Mouse (Mus musculus): ENCODE measurements around the gene Ttll5.

Ttll5 gene

GRCm38 (mm10) chr12:85926897-85927296 is 102.4 kb downstream of the Ttll5 start:
- DNase-seq (ENCODE audit: low read depth, low spot score): no peak

DNA sequence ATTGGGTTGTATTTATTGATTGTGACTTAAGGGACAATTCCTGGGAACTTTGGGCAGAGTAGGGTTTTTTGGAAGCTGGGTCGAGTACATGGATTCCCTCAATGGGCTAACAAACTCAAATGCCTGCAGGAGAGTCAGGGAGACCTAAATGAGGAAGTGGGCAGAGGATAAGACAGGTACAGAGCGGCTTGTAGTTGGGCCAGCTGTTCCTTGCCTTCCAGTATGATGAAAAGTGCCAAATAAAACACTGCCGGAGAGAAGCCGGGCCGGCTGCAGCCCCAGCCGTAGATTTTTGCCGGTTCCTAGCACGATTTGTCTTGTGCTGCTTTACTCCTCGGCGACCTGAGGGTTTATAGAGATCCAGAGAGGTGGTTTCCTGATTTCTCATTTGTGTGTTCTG is 104.1 kb downstream of the Ttll5 start:
- no peak for DNase-seq (ENCODE audit: low read depth, low spot score)

DNA sequence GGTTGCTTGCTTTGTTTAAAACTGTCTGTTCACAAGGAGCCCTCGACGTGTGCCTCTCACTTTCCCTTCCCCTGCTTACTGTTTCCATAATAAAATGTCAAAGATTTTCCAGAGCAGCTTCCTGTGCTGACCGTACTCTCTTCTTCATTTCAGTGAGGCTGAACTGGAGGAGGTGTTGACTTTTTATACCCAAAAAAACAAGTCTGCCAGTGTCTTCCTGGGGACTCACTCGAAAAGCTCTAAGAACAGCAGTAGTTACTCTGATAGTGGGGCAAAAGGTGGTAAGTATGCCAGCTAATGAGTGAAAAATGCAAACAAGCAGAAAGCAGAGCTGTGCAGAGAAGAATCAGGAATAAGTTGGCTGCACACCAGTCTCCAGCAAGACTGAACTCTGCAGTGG is 105.3 kb downstream of the Ttll5 start:
- no peak for DNase-seq (ENCODE audit: low read depth, low spot score)

DNA sequence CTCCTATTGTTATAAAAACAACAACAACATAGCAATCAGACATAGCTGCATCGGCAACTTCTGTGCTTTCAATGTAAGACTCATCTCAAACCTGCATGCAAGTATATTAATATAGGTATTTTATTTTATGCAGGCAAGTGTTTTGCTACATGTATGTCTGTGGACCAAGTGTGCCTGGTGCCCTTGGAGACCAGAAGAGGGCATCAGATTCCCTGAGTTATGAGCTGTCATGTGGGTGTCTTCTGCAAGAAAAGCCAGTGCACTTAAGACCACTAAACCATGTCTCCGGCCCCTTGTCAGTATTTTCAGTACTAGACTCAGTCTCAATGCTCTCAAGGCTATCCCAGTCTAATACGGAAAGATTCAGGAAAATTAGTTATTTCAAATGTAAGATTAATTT is 106.3 kb downstream of the Ttll5 start:
- DNase-seq (ENCODE audit: low read depth, low spot score): no peak

- no peak for DNase-seq (ENCODE audit: low read depth, low spot score)
Measured at GRCm38 (mm10) chr12:85933241-85933640, 108.8 kb downstream of the Ttll5 start.

- no peak for DNase-seq (ENCODE audit: low read depth, low spot score)
Measured at GRCm38 (mm10) chr12:85937384-85937783, 112.9 kb downstream of the Ttll5 start.

- no peak for DNase-seq (ENCODE audit: low read depth, low spot score)
Measured at GRCm38 (mm10) chr12:85943456-85943855, 119.0 kb downstream of the Ttll5 start.

GRCm38 (mm10) chr12:85944419-85944818 is 120.0 kb downstream of the Ttll5 start:
- no peak for DNase-seq (ENCODE audit: low read depth, low spot score)

GRCm38 (mm10) chr12:85947161-85947560 is 122.7 kb downstream of the Ttll5 start:
- DNase-seq (ENCODE audit: low read depth, low spot score): no peak

DNA sequence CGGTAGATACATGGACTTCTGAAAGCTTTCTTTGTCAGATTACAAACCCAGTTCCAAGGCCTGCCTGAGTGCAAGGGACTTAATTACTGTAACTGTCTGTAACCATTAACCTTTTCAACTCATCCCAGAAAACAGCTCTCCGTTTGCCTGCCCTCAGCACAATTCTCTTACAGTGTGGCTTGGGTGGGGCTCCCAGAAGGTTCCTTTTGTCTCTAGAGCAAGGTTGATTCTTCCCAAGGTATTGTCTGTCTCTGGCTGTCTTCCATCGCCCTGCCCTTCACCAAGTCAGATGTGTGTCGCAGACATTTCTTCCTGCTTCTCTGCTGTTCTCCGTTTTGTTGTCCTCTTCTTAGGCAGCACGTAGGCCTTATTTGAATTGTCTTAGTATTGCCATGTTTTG is 125.2 kb downstream of the Ttll5 start:
- DNase-seq (ENCODE audit: low read depth, low spot score): peak; percentile 37

DNA sequence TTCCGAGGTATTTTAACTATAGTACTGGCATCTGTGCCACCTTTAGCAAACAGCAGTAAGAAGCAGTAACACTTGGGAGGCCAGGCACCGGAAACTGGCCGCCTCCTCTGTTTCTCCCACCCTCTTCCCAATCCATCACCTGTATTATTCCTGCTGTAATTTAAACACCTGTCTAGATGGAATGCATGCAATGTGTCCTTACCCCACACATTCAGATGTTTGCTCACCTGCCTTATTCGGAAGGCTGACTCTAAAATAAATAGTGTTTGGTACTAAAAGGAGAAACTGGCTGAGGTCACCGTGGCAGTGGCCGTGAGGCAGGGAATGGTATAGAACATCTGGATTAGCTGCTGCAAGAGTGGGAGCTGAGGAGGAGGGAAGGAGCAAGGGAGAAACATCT is 125.9 kb downstream of the Ttll5 start:
- no peak for DNase-seq (ENCODE audit: low read depth, low spot score)

DNA sequence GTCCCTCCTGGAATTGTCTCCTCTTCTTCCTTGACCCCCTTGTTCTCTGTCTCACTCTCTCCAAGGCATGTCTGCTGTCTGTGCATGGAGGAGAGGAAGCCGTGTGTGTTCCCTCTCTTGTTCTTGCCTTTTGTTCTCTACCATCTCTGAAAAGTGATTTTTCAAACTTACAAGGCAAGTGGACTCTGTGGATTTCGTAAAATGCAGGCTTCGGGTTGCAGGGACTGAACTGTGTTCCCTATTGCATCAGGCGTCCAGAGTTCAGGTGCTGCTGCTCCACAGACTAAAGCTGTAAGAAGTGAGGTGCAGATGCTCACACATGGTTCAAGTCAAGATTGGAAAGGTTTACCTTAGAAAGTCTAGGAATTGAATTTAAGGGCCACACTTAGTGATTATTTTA is 126.6 kb downstream of the Ttll5 start:
- no peak for DNase-seq (ENCODE audit: low read depth, low spot score)

DNA sequence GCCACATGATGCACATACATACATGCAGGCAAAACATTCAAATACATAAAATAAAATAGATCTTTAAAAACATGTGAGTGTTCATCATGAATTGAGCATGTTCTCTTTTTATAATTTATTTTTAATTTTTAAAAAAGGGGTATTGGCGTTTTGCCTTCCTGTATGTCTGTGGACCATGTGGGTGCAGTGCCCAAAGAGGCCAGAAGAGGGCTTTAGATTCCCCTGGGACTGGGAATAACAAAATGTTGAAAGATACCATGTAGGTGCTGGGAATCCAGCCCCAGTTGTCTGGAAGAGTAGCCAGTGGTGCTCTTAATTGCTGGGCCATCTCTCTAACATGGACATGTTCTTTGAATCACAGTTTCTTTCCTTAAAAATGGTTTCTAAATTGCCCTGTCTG is 127.4 kb downstream of the Ttll5 start:
- peak; percentile 34 for DNase-seq (ENCODE audit: low read depth, low spot score)

- DNase-seq (ENCODE audit: low read depth, low spot score): no peak
Measured at GRCm38 (mm10) chr12:85952349-85952748, 127.9 kb downstream of the Ttll5 start.

DNA sequence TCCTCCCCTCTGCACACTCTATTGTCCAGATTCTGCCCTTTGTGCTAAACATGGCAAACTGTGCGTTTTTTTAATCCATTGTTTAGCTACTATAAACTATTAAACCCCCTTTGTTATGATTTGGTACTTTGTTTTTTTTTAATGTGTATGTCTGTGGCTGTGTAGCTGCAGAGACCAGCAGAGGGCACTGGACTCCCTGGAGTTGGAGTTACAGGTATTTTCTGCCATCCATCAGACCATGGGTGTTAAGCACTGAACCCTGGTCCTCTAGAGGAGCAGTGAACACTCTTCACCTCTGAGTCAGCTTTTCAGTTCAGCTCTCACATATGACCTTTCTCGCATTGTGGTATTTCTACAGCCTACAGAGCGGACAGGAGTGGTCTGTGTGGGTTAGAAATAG is 129.7 kb downstream of the Ttll5 start:
- DNase-seq (ENCODE audit: low read depth, low spot score): peak; percentile 38

- DNase-seq (ENCODE audit: low read depth, low spot score): no peak
Measured at GRCm38 (mm10) chr12:85955062-85955461, 130.6 kb downstream of the Ttll5 start.

DNA sequence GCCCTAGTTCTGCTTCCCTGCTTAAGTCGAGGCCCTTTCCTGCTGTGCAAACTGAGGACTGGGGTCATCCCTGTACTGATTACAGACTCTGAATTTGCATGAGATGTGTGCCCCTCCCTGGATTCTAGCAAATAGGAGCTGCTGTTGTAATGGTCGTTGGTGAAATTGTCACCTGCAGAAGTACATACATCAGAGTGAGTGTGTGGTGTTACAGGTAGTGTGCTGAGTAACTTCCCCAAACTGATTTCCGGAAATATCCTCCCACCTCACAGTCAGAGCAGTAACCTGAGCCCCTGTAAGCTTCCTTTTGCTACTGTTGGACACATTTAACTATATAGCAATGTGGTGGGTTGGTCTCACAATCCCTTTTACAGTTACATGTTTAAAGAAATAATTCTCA is 131.2 kb downstream of the Ttll5 start:
- no peak for DNase-seq (ENCODE audit: low read depth, low spot score)

DNA sequence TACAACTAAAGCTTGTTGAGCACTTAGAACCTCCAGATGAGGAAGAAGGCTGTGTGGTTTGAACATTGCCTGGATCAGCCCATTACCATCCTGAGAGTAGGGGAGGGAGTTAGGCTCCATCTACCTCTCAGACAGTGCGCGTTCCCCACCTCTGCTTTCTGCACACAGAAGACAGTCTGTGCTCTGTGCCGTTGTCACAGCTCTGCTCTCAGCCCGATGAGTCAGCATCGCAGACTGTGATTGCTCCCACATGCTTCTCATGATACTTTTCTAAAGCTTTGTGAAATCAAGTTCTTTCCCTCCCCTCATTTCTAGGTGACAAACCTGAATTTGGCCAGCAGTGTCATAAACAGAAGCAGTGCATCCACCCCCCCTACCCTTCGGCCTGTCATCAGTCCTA is 131.8 kb downstream of the Ttll5 start:
- DNase-seq (ENCODE audit: low read depth, low spot score): no peak

DNA sequence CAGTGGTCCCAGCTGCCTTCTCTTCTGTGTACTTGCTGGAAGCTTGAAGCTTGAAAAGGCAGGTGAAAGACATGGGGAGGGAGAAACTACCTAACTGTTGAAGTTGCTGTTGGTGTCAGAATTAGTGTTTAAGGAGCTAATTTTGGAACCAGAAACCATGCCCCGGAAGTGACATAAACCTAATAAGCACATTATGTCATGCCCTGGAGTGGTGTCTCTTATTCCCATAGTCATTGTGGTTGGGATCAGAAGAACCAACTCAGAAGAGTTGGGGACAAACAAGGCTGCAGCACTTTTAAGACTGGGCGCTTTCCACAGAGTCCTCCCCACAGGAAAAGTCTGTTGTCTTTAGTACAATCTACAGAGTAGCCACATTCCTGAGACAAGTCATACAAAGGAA is 134.0 kb downstream of the Ttll5 start:
- DNase-seq (ENCODE audit: low read depth, low spot score): no peak

DNA sequence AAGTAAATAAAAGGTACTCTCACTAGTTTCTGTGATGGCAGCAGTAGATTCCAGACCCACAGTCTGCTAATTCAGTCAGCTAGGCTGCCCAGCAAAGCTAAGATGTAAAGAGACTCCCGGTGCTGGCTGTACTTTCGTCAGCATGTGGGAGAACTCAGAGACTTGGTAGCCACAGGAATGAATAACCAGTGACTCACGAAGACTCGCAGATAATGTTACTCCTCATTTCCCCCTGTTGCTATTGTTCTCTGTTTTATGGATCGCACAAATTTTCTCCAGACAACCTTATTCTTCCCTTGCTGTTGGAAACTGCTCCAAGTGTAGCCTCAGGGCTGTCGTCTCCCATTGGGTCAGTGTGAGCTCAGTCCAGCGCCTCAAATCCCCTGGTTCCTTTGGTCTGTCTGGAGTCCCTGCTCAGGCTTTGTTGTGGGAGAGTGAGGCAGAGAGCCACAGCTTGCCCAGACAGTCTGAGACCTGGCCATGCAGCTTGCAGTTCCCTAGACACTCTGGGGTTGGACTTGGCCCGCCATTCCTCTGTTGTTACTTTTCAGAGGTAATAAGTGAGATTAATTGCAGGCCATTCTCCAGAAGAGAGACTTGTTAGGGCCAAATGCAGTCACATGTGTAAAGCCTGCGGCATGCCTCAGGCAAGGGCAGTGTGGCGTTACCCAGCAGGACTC is 135.5 kb downstream of the Ttll5 start:
- DNase-seq (ENCODE audit: low read depth, low spot score): no peak

DNA sequence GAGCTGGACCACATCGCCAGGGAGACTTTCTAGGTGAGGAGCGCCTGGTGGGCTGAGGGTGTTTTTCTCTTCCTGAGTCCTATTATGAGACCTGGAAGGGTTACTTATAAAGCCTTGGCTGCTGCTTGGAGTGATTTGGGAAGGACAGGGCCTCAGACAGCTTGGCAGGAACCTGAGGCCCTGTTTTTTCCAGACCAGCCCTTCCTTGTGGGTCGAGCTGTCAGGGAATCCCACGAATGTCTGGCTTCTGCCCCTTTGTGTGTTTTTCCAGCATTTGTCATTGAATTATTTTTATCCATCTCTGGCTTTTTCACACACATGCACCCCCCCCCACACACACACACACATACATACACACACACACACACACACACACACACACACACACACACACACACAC is 136.2 kb downstream of the Ttll5 start:
- no peak for DNase-seq (ENCODE audit: low read depth, low spot score)

DNA sequence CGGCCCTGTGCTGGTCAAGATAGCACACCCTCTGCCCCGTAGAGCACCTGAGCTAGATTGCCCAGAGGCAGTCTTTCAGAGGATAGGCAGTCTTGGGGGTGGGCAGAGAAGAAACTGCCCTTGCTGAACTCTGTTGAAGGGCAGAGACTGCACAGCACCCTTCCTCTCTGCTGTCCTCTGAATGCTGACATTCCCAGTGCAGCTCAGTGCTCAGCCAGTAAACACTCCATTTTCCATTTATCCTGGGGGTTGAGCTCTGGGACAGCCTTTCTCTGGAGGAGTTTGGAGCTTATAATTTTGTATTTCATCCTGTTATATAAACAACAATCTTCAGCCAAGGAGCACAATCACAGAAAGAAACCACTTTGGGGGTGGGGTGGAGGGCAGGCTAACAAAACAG is 138.7 kb downstream of the Ttll5 start:
- DNase-seq (ENCODE audit: low read depth, low spot score): no peak

DNA sequence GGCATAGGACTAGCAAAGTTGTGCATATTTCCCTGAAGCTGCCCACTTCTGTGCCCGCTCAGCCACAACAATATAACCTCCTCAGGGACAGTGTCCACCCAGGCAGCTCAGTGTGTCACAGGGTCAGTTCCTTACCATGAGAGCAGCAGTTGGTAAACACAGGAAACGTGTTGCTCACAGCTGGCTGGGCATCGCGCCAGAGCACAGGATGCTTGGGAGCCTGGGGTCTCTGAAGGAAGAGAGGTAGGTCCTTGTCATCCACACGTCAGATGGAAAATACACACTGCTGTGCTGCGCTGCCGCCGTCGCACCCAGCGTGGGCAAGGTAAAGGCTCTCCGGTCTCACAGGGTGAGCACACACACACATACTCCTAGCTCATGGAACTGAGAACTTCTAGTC is 139.2 kb downstream of the Ttll5 start:
- no peak for DNase-seq (ENCODE audit: low read depth, low spot score)

DNA sequence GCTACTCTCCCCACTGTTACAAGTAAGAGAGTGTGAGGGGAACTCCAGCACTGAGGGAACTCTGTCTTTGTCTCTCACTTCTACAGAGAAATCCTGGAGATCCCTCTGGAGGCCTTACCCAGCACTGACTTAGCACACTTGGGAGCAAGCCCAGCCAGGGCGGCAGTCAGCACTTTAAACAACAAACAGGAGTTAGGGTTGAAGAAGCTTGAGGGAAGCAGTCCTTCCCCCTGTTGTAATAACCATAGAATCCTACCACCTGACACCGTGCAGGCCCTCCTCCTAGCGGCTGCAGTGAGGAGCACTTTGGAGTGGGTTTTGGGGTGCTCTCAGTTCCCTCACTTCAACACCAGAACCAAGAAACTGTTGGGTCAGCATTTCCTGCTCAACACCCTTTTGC is 140.0 kb downstream of the Ttll5 start:
- no peak for DNase-seq (ENCODE audit: low read depth, low spot score)
